Mouse (Mus musculus) retina, adult 2 months (tissue): ENCODE data around the gene Spc24.
"Not testable (repeated sequence)": the region's sequence is repeated elsewhere in the genome, so short reads cannot be mapped to it uniquely, and the experiment has no call there.

Experiments used
- DNase-seq: peaks from one replicate; pipeline ENCODE4 v3.0.0-alpha.2; 2012; ENCODE audit warnings: low read depth, low spot score

Gene Spc24

DNA sequence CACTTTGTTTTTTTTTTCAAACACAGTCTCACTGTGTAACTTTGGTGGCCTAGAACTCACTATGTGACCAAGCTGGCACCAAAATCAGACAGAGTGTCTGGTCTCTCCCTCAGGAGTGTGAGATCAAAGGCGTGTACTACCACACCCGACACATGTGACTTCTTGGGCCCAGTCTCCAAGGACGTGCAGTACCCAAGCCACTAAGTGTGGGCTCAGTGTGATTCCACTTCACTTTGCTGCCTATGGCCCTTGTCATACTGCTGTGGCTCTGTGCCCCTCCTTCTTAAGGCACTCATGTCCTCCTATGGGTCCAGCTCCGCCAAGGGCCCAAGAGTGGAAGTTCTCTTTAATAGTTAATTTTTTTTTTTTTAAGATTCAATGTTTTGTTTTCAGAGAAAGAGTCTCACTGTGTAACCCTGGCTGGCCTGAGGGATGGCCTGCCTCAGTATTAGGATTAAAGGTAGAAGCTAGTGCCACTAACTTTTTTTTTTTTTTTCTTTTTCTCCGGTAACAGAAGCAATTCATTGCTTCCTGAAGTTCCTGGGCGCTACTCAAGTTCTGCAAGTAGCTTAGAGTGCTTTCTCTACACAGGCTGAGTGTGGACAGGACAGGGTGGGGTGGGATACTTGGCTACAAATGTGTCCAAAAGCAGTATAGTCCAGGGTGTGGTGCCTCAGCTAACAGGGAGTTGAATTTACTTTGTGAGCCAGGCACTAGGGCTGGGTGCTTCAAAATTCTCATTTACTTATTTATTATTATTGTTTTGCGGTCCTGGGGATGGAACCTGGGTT is 24.6 kb upstream of the Spc24 start:
- no peak for DNase-seq

DNA sequence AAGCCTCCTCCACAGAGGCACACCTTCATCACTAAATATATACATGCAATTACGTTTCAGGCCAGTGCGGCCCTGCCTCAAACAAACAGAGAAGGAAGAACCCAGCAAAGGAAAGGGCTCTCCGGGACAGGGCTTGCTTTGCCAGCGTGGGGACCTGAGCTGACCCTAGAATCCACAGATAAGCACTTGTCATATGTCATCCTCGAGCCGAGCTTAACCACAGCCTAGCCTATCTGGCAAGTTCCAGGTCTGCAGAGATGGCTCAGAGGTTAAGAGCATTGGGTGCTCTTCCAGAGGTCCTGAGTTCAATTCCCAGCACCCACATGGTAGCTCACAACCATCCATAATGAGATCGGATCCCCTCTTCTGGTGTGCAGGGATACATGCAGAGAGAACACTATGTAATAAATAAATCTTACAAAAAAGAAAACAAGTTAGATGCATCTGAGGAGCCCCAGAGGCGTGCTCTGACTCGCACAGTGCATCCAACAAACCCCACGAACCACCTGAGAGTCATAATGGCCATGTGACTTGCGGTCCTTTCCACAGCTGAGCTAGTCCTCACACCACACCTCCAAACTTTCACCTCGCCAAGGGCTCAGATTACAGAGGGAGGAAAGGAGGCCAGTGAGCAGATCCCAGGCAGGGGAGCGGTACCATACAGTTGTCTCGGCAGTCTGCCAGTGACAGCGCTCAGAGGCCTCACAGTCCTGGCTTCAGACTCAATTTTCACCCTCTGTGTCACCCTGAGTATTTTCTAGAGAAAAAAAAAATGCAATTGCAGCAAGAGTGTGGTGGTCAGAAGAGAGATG is 21.8 kb upstream of the Spc24 start:
- DNase-seq: no peak

DNA sequence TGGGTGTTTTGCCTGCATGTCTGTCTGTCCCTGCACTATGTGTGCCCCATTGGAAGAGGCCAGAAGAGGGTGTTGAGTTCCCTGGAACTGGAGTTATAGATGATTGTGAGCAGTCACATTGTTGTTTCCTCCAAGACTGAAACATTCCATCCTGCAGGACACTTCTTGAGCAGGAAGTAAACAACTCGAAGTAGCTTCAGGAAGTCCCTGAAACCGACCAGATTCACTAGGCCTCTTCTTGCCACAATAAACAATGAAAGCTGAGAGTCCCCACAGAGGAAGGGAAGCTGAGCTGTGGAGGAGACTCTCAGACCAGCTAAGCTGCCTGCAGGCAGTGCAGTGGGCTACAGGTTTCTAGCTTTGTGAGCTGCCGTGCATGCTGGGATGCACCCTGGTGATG is 17.6 kb upstream of the Spc24 start:
- DNase-seq: no peak

GRCm38 (mm10) chr9:21774353-21774752 is 14.2 kb upstream of the Spc24 start:
- no peak for DNase-seq

DNA sequence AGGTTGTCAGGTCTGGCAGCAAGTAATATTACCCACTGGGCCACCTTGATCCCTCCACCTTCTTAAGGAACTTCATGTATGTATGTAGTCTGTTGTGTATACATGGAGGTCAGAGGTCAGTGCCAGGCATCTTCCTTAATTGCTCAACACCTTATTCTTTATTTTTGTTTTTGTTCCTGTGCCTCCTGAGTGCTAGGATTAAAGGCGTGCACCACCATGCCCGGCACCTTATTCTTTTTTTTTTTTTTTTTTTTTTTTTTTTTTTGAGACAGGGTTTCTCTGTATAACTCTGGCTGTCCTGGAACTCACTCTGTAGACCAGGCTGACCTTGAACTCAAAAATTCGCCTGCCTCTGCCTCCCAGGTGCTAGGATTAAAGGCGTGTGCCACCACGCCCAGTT is 13.3 kb upstream of the Spc24 start:
- not testable (repeated sequence) for DNase-seq

- no peak for DNase-seq
Measured at GRCm38 (mm10) chr9:21769558-21770183, 9.6 kb upstream of the Spc24 start.

DNA sequence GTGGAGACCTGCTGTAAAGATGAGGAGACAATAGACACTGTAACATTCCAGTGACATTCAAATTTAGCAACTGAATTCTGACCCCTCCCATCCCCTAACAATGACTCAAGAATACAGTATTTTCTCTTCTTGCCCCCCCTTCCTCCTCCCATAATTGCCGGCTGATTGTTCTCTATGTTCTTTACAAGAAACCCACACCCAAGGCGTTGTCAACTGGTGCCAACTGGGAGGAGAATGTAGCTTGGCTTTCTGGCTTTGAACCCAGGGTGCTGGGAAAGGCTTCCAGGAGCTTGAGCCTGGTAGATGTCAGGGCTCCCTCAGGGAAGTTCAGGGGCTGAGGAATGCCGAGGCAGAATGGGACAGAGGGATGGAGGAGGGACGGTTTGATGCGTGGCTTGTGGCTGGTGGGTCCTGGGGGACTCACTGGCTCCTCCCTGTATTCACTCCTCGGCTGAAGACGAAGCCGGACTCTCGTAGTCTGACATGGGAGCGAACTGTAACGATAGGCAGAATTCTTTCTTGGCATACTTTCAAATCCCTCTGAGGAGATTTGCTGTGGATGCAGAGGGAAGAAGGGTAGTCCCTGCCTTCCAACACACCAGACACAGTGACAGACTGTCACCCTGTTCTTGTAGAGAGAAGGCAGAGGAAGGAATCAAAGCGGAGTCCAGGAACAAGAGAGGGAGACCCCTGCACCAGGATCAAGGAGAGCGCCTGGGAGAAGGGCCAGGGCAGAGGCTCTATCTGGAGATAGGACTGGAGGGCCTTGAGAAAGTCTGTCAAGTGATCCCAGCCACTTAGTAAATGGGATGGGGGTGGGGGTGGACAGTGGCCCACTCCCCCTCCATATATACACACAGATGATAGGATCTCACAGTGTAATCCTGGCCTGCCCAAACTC is 8.7 kb upstream of the Spc24 start:
- DNase-seq: no peak

DNA sequence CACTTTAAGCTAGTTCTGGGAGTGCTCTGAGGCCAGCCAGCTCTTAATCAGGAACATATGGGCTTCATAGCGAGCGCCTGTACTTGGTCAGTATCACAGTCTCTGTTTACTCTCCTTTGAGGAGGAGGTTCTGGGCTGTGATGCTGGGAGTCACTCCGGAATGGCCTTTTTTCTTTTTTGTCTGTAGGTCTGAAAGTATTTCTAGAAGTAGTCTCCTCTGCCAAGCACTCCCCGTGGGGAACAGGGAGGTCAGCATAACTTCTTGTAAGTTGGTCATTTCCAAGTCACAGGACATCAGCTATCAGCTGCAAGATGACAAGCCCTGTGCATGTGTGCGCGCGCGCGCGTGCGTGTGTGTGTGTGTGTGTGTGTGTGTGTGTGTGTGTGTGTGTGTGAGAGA is 7.8 kb upstream of the Spc24 start:
- DNase-seq: no peak

- no peak for DNase-seq
Measured at GRCm38 (mm10) chr9:21764084-21764999, 4.2 kb upstream of the Spc24 start.

GRCm38 (mm10) chr9:21762135-21762534 is 2.0 kb upstream of the Spc24 start:
- DNase-seq: no peak

DNA sequence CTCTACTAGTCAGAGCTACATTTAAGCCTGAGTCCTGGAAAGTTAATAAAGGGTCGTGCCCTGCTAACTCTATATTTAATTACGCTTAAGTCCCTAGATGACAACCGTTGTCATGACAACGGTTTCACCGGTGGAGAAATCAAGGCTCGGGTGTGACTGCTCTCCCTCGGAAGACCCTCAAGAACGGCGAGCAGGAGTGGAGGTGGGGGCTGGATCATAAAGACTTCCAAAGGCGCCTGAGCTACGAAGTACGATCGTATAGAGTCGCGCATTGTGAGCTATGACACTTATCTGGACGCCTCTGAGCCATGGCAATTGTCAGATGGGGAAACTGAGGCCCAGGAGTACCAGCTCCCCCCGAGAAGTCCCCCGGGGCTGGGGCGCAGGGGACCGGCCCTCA is 385 bp downstream of the Spc24 start:
- no peak for DNase-seq

DNA sequence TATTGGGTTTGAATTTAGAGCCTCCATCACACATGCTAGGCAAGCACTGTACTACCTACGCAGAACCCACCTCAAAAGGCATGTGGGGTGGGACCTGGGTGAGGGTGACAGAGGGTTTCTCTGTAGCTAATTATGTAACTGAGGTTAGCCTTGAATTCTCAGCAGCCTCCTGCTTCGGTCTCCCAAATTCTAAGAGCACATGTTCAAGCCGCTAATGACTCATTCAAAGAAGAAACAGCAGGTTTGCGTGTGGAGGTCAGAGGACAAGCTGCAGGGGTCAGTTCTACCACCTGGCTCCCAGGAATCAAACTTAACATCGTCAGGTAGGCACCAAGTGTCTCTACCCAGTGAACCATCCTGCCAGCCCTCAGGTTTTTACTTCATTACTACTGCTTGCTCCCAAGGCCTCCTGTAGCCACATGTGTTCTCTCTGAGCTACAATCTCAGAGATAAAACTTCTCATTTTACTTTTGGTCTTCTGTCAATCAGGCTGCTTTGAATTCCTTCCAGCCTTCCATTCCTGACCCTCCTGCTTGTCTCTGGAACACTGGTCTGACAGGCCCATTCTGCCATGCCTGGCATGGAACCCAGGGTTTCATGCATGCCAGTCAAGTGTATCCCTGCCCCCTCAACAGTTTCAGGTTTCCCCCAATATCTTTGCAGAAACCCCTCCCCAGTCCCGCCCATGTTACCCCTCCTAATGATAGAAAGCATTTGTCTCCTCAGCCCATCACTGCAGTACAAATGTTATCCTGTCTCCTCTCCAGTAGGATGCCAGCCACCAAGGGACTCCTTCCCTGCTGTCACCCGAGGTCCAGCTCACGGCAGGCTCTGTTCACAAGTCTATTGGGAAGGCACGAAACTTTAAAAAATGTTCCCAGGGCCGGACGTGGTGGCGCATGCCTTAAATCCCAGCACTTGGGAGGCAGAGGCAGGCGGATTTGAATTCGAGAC is 1.2 kb downstream of the Spc24 start:
- no peak for DNase-seq

DNA sequence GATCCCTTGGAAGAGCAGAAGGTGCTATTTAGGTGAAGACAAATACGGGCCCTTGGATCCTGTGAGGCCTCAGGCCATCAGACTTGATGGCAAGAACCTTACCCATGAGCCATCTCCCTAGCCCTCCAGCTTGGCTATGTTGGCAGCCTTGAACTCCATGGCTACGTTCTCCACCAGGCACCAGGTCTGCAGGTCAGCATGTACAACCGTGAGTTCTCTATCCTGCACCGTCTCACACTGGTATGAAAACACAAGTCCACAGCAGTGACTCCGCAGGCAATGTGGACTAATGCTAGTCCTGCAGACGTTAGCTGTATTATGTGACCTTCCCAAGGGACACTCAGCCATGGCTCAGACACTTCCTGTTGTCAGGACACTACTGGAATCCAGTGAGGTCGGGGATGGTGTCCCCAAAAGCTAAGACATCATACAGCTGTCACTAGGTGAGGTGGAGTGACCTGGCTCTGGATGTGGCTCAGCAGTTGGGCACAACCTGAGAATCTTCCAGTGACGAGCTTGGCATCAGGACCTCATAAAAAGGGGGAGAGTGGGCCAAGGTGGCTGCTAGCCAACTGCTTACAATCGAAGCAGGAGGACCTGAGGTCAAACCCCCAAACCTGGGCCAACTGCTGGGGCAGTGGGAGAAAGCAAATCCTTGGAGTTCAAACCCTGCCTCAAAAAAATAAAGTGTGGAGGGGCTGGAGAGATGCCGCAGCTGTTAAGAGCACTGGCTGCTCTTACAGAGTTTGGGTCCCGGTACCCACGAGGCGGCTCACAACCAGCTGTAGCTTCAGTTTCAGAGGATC is 5.4 kb downstream of the Spc24 start:
- no peak for DNase-seq

DNA sequence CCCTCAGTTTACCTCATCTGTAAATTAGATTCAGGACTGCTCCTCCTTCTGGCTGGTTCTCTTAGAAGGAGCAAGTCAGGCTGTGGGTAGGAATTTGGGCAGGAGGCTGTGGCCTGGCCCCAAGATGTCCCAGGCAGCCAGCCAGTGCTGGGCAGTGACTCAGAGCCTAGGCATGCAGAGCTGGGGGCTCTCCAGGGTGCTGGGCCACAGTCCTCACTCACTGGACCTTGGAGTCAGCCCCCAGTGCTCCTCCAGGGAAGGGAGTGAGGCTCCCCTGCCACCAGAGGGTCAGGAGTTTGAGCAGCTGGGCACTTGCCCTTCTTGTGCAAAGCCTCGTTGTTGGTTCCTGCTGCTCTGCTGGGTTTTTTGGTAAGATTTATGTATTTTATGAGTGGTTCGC is 6.1 kb downstream of the Spc24 start:
- DNase-seq: no peak

- DNase-seq: no peak
Measured at GRCm38 (mm10) chr9:21752252-21752792, 7.8 kb downstream of the Spc24 start.

DNA sequence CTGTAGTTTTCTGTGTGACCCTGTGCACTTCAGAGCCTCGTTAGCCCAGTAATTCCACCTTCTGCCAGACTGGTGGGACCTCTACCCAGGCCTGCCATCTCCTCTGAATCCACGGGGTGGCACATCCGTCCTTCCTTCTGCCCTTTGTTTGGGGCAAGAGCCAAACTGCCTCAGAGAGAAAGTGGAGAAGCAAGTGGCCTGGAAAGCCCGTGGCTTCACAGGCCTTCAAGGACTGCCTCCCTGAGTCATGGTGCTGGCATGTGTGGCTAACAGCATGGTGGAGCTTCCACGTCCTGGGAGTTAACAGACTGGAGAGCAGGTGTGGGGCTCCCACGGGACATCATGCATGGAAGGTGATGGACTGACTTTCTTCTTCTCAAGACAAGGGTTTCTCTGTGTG is 8.8 kb downstream of the Spc24 start:
- no peak for DNase-seq

DNA sequence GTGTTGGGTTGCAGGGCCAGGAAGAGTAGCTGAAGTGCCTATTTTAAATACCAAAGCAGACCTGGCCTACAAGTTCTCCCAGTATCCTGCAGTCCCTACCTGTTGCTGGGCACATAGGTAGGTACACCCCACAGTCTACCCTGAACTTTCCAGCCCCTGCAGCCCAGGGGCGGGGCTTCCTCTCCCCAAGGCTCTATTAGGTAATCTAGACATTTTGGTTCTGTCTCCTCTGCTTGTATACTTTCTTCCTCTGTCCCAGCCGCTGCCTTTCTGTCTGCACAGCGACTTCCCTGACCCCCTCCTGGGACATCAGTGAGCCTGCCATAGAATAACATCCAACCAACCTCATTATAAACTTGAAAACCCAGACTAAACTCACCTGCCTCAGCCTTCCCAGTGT is 9.7 kb downstream of the Spc24 start:
- DNase-seq: no peak
